Mouse (Mus musculus): Measurements from ENCODE around the gene A430089I19Rik. TPM values are rescaled to one million over a fixed set of nuclear protein-coding genes. Genes with fewer than 3 reads are reported as not detected.
"Not testable (repeated sequence)": the region's sequence is repeated elsewhere in the genome, so short reads cannot be mapped to it uniquely, and the experiment has no call there.

Gene A430089I19Rik
- not detected for total RNA-seq (2021)
- long read RNA-seq, experiment 1 = 0 reads
- long read RNA-seq, experiment 2 = 0 reads

- not testable (repeated sequence) for H3K27ac ChIP-seq; H3K4me3 ChIP-seq; DNase-seq (ENCODE audit: low spot score in 2 of 2)
Measured at GRCm38 (mm10) chr5:94306696-94307095, at the start of gene A430089I19Rik. TSS of gene A430089I19Rik (minus strand) at chr5:94306796.

- DNase-seq (ENCODE audit: low spot score in 2 of 2); H3K27ac ChIP-seq; H3K4me3 ChIP-seq: not testable (repeated sequence)
Measured at GRCm38 (mm10) chr5:94339449-94339848, 32.9 kb upstream of the A430089I19Rik start, which contains the start of gene AA792892. TSS of gene AA792892 (plus strand) at chr5:94339749.

- H3K4me3 ChIP-seq; DNase-seq (ENCODE audit: low spot score in 2 of 2); H3K27ac ChIP-seq: not testable (repeated sequence)
Measured at GRCm38 (mm10) chr5:94314135-94314534, 7.5 kb upstream of the A430089I19Rik start, which contains the start of gene Gm6502. TSS of gene Gm6502 (plus strand) at chr5:94314435.

Other genes starting within 250 kb of the A430089I19Rik start
- not detected for gene BC061212, start 236.3 kb downstream of the A430089I19Rik start, total RNA-seq (2021)
- gene Gm6351, start 230.4 kb downstream of the A430089I19Rik start, total RNA-seq (2021) = not detected
- gene Gm3106, start 88.8 kb downstream of the A430089I19Rik start, total RNA-seq (2021) = not detected
- gene Gm6502, start 7.6 kb upstream of the A430089I19Rik start, total RNA-seq (2021) = not detected
- not detected for gene AA792892, start 33.0 kb upstream of the A430089I19Rik start, total RNA-seq (2021)
- gene Gm7682, start 139.0 kb upstream of the A430089I19Rik start, total RNA-seq (2021) = not detected
- not detected for gene Gm3139, start 219.5 kb upstream of the A430089I19Rik start, total RNA-seq (2021)